Mouse (Mus musculus) embryonic facial prominence, embryonic 13.5 days (tissue): ENCODE results near the gene Fbxl3. TPM values are rescaled to one million over a fixed set of nuclear protein-coding genes. Genes with fewer than 3 reads are reported as not detected.

Source experiments
- polyA plus RNA-seq: library from polyadenylated mRNA; unstranded; fragments of >200 nt; fragmentation: Nextera tagmentation; extraction: Ambion mirVana; gene quantifications from 2 replicates; pipeline ENCODE4 v1.2.1, GENCODE M21; 2015

The Fbxl3 gene
- polyA plus RNA-seq, 1 experiment from 2014 or later = 28.0 TPM

Other genes starting within 250 kb of the Fbxl3 start
- 34.8 and 42.7 TPM in 2 replicates for gene Kctd12, start 116.9 kb downstream of the Fbxl3 start, polyA plus RNA-seq
- gene Acod1, start 52.6 kb downstream of the Fbxl3 start, polyA plus RNA-seq = not detected in 2 replicates
- gene Cln5, start 29.4 kb downstream of the Fbxl3 start, polyA plus RNA-seq = 28.4 and 29.1 TPM in 2 replicates
- 23.3 and 25.1 TPM in 2 replicates for gene Mycbp2, start 247.2 kb upstream of the Fbxl3 start, polyA plus RNA-seq